Mouse (Mus musculus): ENCODE data around the gene Atl2. TPM values are rescaled to one million over a fixed set of nuclear protein-coding genes. Genes with fewer than 3 reads are reported as not detected.
A peak's percentile ranks its signal among the peaks of the same experiment; 100 is the strongest.

Atl2 gene
- polyA plus RNA-seq, 1 experiment from 2014 or later: 110 TPM

GRCm38 (mm10) chr17:79918484-79919004 is 22.6 kb upstream of the Atl2 start:
- Histone ChIP-seq H3K4me3 (ENCODE audit: low read depth, low read length) (no peak overlapping the region), H3K9ac (ENCODE audit: low read depth, low read length) (no peak overlapping the region), H3K27me3 (replicated peaks; ENCODE audit: control insufficient read depth, insufficient read depth, low read length) (no peaks in the 10 kb centered on the region), H3K9me3 (ENCODE audit: control insufficient read depth) (no peaks in the 10 kb centered on the region), H3K4me2 (replicated peaks; ENCODE audit: low read depth) (no peak overlapping the region), H3K27ac (ENCODE audit: low read depth, low read length) (peak overlapping the region; percentile 84), H3K4me1 (replicated peaks; ENCODE audit: control insufficient read depth, insufficient read depth, low read length) (0 out of 2 replicates have a peak, but pooled peaks cover 8% of the 10 kb centered on the region), H3K36me3 (ENCODE audit: control insufficient read depth, insufficient read depth) (no peaks in the 10 kb centered on the region)
- ATAC-seq: peak; percentile 99
- TF ChIP-seq CTCF (IDR thresholded peaks at IDR 0.05; ENCODE audit: low read depth): no peak
- 15% methylated on average over 9 of the region's 9 CpGs for WGBS

GRCm38 (mm10) chr17:79916996-79917395 is 21.1 kb upstream of the Atl2 start:
- no peak overlapping the region for H3K9ac ChIP-seq (ENCODE audit: low read depth, low read length)
- no peaks in the 10 kb centered on the region for H3K36me3 ChIP-seq (ENCODE audit: control insufficient read depth, insufficient read depth)
- no peaks in the 10 kb centered on the region for H3K27me3 ChIP-seq (replicated peaks; ENCODE audit: control insufficient read depth, insufficient read depth, low read length)
- H3K4me2 ChIP-seq (replicated peaks; ENCODE audit: low read depth): no peak overlapping the region
- H3K4me1 ChIP-seq (replicated peaks; ENCODE audit: control insufficient read depth, insufficient read depth, low read length): 0 out of 2 replicates have a peak, but pooled peaks cover 8% of the 10 kb centered on the region
- ATAC-seq: no peak
- 73% methylated on average over 9 of the region's 9 CpGs for WGBS
- no peak overlapping the region for H3K4me3 ChIP-seq (ENCODE audit: low read depth, low read length)
- H3K9me3 ChIP-seq (ENCODE audit: control insufficient read depth): no peaks in the 10 kb centered on the region
- TF ChIP-seq CTCF (IDR thresholded peaks at IDR 0.05; ENCODE audit: low read depth): no peak
- H3K27ac ChIP-seq (ENCODE audit: low read depth, low read length): peak overlapping the region; percentile 84

- ATAC-seq: no peak
- no peaks in the 10 kb centered on the region for H3K9me3 ChIP-seq (ENCODE audit: control insufficient read depth)
- 45% methylated on average over 2 of the region's 2 CpGs for WGBS
- H3K4me2 ChIP-seq (replicated peaks; ENCODE audit: low read depth): no peak overlapping the region
- peaks cover 3% of the 10 kb centered on the region; the same call in 1 of the 2 replicates for H3K4me1 ChIP-seq (replicated peaks; ENCODE audit: control insufficient read depth, insufficient read depth, low read length)
- no peak overlapping the region for H3K4me3 ChIP-seq (ENCODE audit: low read depth, low read length)
- no peak for TF ChIP-seq CTCF (IDR thresholded peaks at IDR 0.05; ENCODE audit: low read depth)
- no peaks in the 10 kb centered on the region for H3K27me3 ChIP-seq (replicated peaks; ENCODE audit: control insufficient read depth, insufficient read depth, low read length)
- peak overlapping the region; percentile 46; the same call in 1 of the 2 replicates for H3K27ac ChIP-seq (ENCODE audit: low read depth, low read length)
- H3K9ac ChIP-seq (ENCODE audit: low read depth, low read length): no peak overlapping the region
- no peaks in the 10 kb centered on the region for H3K36me3 ChIP-seq (ENCODE audit: control insufficient read depth, insufficient read depth)
Observed at GRCm38 (mm10) chr17:79912174-79912573, 16.3 kb upstream of the Atl2 start.

- WGBS: 37% methylated on average over 3 of the region's 3 CpGs
- Histone ChIP-seq H3K4me2 (replicated peaks; ENCODE audit: low read depth) (no peak overlapping the region), H3K4me1 (replicated peaks; ENCODE audit: control insufficient read depth, insufficient read depth, low read length) (peaks cover 3% of the 10 kb centered on the region; the same call in 1 of the 2 replicates), H3K27ac (ENCODE audit: low read depth, low read length) (peak overlapping the region; percentile 46; the same call in 1 of the 2 replicates), H3K36me3 (ENCODE audit: control insufficient read depth, insufficient read depth) (no peaks in the 10 kb centered on the region), H3K9me3 (ENCODE audit: control insufficient read depth) (no peaks in the 10 kb centered on the region), H3K27me3 (replicated peaks; ENCODE audit: control insufficient read depth, insufficient read depth, low read length) (no peaks in the 10 kb centered on the region), H3K4me3 (ENCODE audit: low read depth, low read length) (no peak overlapping the region), H3K9ac (ENCODE audit: low read depth, low read length) (no peak overlapping the region)
- peak; percentile 77 for ATAC-seq
- TF ChIP-seq CTCF (IDR thresholded peaks at IDR 0.05; ENCODE audit: low read depth): no peak
Observed at GRCm38 (mm10) chr17:79911718-79912117, 15.8 kb upstream of the Atl2 start.

- no peaks in the 10 kb centered on the region for H3K36me3 ChIP-seq (ENCODE audit: control insufficient read depth, insufficient read depth)
- H3K27ac ChIP-seq (ENCODE audit: low read depth, low read length): no peak overlapping the region
- TF ChIP-seq CTCF (IDR thresholded peaks at IDR 0.05; ENCODE audit: low read depth): no peak
- no peak overlapping the region for H3K4me3 ChIP-seq (ENCODE audit: low read depth, low read length)
- no peaks in the 10 kb centered on the region for H3K9me3 ChIP-seq (ENCODE audit: control insufficient read depth)
- H3K4me1 ChIP-seq (replicated peaks; ENCODE audit: control insufficient read depth, insufficient read depth, low read length): peaks cover 3% of the 10 kb centered on the region; the same call in 1 of the 2 replicates
- no peak overlapping the region for H3K4me2 ChIP-seq (replicated peaks; ENCODE audit: low read depth)
- no peak overlapping the region for H3K9ac ChIP-seq (ENCODE audit: low read depth, low read length)
- 78% methylated on average over 12 of the region's 12 CpGs for WGBS
- H3K27me3 ChIP-seq (replicated peaks; ENCODE audit: control insufficient read depth, insufficient read depth, low read length): no peaks in the 10 kb centered on the region
- ATAC-seq: no peak
Observed at GRCm38 (mm10) chr17:79909571-79909970, 13.6 kb upstream of the Atl2 start.

- peak; percentile 66 for ATAC-seq
- Histone ChIP-seq H3K9ac (ENCODE audit: low read depth, low read length) (no peak overlapping the region), H3K36me3 (ENCODE audit: control insufficient read depth, insufficient read depth) (no peaks in the 10 kb centered on the region), H3K27ac (ENCODE audit: low read depth, low read length) (no peak overlapping the region), H3K27me3 (replicated peaks; ENCODE audit: control insufficient read depth, insufficient read depth, low read length) (no peaks in the 10 kb centered on the region), H3K4me2 (replicated peaks; ENCODE audit: low read depth) (no peak overlapping the region; the same call in 1 of the 2 replicates), H3K9me3 (ENCODE audit: control insufficient read depth) (no peaks in the 10 kb centered on the region), H3K4me1 (replicated peaks; ENCODE audit: control insufficient read depth, insufficient read depth, low read length) (peaks cover 6% of the 10 kb centered on the region; the same call in 1 of the 2 replicates), H3K4me3 (ENCODE audit: low read depth, low read length) (no peak overlapping the region)
- no peak for TF ChIP-seq CTCF (IDR thresholded peaks at IDR 0.05; ENCODE audit: low read depth)
- WGBS: 46% methylated on average over 4 of the region's 4 CpGs
Observed at GRCm38 (mm10) chr17:79907698-79908097, 11.8 kb upstream of the Atl2 start.
